Mouse (Mus musculus) lung, postnatal 25 days (tissue): ENCODE measurements around the gene Hpn.

Experiments
- DNase-seq: peaks from one replicate; pipeline ENCODE4 v3.0.0; 2022; ENCODE audit warnings: low spot score

Gene Hpn

DNA sequence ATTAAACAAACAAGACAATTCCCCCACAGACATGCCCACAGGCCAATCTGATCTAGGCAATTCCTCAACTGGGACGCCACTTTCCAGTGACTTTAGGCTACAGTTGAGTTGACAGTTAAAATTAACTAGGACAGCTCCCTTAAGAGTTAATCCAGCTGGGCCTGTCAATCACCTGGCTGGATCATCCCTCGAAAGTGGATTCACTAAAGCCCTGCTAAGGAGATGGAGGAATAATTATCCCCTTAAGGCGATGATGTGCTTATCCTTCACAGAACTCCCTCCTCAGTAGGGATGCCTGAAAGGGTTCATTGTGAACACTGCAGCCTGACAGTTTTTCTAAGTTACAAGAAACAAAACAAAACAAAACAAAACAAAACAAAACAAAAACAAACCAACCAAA, 34.5 kb downstream of the Hpn start:
- no peak for DNase-seq

DNA sequence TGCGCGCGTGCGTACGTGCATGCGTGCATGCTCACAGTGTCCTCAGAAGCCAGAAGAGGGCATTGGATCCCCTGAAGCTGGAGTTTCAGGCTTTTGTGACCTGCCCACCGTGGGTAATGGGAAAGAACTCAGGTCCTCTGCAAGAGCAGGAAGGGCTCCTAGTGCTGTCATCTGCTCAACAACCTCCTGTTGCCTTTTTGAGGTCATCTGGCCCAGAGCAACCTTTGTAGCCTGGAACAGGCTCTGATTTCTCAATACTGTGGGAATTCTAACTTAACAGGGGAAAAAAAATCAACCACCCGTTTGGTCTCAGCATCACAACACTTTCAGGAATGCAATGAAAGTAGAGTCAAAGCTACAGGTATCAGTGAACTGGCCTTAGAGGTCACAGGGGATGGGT, 35.4 kb downstream of the Hpn start:
- DNase-seq: no peak

DNA sequence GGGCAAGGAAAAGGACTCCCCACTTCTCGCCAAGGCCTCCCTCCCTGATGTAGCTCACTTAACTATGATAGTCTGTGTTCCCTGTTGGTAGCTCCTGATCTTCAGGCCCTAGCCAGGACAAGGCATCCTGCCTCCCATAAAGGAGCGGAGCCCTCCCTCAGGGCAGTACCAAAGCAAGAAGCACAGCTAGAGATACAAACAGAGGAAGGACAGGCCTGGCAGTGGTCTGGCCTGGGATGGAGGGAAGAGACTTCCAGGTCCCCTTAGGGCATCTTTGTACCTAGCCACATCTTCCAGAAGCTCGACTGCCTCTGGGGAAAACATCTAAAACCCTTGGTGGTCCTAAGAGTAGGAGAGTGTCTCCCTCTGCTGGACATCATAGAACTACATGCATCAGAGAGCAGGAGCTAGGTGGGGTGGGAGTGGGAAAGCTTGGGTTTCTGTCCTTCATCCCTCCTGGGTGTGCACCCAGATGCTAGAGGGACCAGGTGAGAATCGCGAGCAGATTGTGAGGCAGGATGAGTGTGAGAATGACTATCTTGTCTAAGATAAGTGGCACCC, 37.1 kb downstream of the Hpn start:
- peak; percentile 43 for DNase-seq

DNA sequence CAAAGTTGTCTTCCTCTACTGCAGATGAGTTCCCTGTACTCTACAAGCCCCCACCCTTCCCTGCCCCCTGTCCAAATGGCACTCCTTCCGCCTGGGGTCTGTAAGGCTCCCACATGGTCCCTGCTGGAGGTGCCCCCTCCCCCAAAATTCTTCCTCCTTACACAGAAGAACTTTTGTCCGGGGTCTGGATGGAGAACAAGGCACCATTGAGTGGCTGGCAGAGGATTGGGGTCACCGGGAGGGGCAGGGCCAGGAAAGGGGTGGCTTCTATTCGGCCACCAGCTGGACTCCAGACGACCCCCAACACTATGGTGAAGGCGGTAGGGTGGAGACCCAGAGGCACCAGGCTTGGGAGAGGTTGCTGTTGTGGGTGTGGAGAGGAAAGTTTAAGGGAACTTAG, 37.6 kb downstream of the Hpn start:
- DNase-seq: no peak

DNA sequence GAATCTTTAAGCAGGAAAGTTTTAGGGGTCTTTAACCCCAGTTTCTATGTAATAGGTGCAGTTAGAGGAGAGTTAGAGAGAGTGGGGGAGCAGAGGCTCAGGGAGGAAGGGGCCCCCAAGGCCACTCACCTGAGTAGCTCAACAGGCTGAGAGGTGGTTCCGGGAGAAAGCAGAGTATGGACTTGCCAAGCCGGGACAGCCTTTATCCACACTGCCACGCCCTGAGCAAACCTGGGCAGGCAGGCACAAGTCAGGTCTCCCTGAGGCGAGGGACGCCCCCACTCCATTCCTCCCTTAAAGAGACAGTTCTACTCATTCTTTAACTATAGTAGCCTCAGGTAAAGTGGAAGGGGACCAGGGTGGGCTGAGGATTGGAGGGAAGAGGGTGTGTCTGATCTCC, 38.6 kb downstream of the Hpn start, which contains the start of gene Fxyd3:
Fxyd3 (minus strand) TSS at position 213 of the 400 bp plus-strand sequence.
- DNase-seq: no peak

DNA sequence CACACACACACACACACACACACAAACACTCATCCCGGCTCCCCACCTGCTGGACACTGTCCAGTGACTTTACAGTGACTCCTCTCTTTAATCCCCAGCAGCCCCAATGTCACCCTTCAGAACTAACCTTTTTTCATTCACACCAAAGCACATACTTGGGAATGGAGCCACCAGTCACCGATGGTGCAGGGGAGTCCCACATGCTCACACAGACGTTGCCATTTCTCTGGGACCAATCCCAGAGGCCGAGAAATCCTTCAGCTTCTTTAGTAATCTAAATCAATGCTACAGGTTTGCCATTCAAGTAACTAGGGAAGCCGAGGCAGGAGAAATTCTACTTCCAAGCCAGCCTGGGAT, 40.4 kb downstream of the Hpn start:
- DNase-seq: no peak

DNA sequence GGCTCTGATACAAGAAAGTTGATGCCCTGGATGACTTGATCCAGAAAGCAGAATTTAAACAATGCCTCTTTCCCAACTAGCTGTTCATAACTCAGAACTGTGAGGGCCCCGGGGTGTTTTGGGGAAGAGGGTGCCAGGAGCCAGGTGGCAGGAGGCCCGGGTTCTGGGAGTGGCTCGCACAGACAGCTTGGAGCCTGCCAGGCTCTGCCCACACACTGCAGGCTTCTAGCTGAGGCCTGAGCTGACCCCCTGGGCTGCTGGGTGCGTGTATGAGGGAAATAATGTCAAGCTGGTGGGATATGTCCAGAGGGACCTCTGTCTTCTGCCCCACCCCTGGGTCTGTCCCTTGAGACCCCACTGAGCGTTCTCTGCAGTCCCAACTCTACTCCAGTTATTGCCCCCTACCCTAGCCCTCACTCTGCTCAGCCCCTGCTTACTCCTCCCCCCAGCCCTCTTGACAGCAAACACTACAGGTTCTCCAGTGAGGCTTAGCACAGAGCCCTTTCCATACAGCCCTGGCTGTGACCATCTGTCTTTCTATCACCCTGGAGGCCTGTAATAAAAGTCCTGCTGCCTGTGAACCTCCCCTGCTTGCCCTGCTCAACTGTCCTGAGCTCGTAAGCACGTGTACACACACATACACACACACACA, 40.9 kb downstream of the Hpn start:
- DNase-seq: no peak

DNA sequence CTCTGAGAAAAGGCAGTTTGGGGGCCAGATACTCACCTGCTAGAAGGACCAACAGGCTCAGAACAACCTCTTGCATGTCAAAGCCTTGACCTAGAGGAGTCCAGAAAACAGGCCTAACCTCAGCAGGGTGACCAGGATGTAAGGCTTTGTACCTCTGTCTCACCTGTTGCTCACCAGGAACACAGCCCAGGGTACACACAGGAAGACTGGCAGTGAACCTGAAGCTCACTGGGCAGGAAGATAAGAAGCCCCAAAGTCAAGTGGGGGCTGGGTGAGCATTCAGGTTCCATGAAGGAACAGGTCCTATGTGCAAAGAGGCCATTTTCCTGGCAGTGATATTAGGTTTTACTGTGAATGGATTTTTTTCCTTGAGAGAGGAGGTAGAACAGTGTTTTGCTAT, 41.5 kb downstream of the Hpn start:
- no peak for DNase-seq

DNA sequence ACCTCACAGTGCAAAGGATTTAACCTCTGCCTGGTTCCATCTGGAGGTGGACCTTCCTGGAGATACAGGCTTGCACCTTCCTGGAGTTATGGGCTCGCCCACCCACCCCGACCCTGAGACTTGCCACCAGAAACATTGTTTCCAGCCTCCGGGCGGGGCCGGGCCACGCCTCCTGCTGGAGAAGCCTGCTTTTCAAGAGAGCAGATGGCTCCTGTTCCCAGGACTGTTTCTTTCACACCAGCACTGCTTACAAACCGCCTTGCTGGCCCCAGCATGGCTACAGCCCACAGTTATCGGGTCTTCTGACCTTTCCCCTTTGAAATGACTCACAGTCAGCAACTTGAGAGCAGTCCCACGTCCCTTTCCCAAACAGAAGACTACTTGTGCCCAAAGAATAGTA, 42.8 kb downstream of the Hpn start:
- no peak for DNase-seq

DNA sequence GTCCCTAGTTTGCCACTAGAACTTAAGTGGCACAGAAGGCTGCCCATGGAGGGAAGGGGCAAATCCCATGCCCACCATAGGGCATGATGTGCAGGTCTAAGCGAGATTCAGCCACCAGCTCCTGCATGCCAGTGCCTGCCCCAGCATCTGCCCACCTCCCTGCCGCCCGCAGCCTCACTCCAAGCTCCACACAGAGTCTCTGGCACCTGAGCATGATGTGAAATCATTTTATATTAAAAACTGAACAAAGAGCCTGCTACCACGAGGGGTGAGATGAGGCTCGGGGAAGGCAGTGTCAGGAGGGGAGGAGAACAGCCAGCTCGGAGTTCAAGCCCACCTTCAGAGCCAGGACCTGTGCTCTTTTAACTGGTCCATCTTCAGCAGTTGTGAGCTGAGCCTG, 44.8 kb downstream of the Hpn start:
- DNase-seq: no peak

DNA sequence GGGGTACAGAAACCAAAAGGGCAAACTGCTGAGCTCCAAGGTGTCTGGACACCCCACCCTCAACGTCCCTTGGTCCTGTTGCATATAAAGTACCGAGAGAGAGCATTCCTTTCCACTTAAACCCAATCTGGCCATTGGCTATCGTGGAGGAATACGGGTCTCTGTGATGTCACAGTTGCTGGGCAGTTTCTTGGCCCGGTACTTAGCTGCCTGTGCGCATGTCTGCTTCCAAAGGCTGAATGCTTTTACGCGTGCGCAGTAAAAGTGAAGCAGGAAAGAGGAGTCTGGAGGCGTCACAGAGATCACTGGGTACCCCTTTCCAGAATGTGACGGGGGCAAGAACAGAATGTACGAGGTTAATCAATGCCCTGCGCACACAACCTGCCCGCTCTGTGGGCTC, 45.6 kb downstream of the Hpn start:
- no peak for DNase-seq

DNA sequence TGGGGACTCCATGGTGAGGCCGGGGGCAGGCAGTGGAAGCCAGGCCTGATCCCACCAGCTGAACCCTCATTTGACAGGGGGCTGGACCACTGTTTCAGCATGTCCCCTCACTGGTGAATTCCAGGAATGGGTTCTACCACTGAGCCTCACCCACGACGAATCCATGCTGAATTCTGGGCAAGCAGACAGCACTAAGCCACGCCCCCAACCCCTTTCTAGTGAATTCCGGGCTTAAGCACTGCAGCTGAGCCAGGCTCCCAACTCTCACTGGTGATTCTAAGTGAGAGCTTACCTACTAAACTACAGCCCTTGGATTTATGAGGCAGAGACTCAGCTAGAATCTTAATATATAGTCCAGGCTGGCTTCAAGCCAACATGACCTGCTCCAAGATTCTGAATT, 47.3 kb downstream of the Hpn start:
- no peak for DNase-seq

DNA sequence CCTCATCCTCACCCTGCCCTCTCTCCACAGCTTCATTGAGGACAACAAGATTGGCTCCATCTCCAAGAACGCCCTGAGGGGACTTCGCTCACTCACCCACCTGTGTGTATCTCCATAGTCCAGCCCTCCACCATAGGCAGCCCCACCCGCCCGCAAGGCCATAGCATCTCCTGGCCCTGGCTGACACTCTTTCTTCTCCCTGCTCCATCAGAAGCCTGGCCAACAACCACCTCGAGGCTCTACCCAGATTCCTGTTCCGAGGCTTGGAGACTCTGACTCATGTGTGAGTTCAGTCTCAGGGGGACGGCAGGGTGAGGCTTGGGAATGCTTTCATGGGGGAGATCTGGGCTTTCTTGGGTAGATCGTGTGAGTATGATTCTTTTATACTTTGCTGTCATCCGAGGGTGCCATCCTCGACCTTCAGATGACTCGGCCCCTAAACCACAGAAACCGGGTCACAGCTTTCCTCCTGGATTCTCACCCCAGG, 52.0 kb downstream of the Hpn start:
- DNase-seq: no peak

DNA sequence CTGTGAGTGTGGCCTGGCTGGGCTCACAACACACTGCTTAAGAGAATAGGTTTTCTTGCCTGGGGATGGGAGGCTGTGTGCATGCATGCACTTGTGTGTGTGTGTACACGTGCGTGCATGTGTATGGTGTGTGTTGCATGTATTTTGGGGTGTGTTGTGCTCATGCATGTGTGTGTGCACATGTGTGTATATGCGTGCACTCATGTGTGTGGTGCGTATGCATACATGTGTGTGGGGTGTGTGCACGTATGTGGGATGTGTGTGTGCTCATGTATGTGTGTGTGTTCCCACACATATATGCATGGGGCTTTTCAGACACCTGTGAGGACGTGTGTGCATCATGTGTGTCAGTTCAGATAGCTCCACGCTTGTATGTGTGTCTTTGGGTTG, 54.5 kb downstream of the Hpn start:
- DNase-seq: no peak

DNA sequence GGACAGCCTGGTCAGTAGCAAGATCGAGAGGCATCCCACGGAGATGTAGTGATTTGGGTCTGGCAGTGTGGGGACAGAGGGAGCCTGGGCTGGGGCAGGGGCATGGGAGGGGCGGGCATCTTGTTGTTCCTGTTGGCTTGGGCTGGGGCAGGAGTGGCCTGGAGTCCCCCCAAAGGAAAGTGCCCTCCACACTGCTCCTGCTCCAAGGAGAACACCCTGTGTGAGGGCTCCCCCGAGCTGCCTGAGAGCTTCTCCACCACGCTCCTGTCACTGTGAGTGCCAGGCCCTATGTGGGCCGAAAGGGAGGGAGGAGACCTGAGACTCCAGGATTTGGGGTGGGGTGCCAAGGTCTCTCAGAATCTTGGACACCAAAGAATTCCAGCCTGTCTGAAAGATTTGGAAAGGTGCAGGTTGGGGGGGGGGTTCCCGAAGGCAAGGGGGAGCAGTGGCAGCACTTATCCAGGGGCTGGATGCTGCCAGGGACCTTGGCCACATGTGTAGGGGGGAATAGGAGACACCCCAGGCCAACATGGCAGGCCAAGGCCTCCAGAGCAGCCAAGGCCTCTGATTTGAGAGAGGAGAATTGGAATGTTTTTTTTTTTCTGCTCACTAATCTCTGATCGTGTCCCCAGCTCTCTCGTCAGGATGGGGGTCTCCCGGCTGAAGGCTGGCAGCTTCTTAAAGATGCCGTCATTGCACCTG, 55.0 kb downstream of the Hpn start:
- DNase-seq: no peak

DNA sequence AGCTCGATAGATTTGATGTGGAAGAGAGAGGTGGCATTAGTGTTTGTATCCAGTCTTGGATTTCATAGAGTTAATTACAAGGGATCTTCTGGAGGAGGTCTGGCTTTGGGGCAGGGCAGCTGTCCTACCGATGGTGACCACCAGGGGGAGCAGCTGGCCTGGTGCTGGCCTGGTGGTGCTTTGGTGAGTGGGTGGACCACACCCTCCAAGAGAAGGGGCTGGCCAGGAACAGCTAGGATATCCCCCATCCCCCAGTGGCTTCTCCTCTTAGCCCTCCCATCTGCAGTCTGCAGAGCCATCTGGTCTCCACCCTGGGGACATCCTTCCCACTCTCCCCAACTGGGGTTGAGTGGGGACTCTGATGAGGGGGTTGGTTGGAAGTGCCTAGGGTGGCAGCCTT, 56.0 kb downstream of the Hpn start, which contains the start of gene Lgi4:
Lgi4 (plus strand) TSS at position 235 of the 400 bp plus-strand sequence.
- DNase-seq: peak; percentile 88

DNA sequence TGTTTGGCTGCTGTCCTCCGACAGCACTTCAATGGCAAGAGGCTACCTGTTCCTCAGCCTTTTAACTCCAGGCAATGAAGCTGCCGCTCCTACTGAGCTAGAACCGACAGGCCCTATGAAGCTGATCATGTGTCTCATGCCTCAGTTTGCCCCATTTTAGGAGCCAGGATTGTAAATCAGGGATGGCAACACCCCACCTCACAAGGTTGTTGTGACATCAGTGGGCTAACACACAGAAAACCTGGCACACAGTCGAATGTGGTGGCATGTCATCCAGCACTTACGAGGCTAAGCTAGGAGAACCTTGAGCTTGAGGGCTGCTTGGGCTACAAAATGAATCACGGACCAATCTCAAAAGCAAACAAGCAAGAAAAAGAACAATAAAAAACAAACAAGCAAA, 56.9 kb downstream of the Hpn start:
- DNase-seq: no peak

DNA sequence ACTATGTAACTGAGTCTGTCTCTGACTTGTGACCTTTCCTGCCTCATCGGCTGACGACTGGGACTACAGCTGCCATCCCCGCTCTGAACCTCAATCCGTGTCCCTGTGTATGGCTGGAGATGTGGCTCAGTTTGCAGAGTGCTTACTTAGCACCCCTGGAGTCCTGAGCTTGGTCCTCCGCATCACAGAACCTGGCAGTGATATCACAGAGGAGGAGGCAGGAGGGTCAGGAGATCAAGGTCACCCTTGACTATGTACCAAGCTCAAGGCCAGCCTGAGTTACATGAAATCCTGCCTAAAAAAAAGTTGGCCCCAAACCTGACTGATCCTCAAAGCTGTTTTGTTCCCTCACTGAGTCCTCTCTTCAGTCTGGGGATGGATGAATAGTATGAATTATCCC, 57.4 kb downstream of the Hpn start:
- no peak for DNase-seq

DNA sequence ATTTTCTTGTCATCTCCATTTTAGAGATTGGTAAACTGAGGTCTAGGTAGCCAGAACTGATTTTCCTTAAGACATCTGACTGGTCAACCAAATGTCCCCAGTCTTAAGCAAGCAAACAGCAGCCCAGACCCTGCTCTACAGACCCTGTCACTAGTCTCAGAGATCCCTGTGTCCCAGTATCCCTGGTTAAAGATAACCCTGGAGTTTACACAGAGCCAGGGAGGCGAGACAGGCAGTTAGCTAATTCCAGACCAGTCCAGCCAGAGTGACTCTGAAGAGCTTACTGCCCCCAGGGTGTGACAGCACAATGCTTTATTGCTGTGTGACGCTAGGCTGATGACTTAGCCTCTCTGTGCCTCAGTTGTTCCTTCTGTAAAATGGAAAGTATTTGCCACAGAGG, 58.0 kb downstream of the Hpn start, which contains the start of gene Fxyd1:
Fxyd1 (minus strand) TSS at position 129 of the 400 bp plus-strand sequence.
- no peak for DNase-seq

DNA sequence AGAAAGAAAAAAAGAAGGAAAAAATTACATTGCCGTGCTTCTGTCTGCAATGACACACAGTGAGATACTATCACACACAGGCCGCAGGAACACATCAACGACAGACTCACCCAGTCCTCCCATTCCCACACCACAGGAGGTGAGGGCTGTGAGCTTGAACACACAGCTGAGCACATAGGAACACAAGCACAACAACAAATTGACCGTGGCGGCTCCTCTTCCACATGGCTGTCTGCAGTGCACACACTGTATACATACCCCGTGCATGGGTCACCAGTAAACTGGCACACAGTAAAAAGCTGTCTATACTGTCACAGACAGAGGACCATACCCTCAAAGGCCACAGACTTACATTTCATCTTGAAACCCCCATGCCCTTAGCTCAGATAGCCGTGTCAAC, 58.6 kb downstream of the Hpn start:
- DNase-seq: no peak

DNA sequence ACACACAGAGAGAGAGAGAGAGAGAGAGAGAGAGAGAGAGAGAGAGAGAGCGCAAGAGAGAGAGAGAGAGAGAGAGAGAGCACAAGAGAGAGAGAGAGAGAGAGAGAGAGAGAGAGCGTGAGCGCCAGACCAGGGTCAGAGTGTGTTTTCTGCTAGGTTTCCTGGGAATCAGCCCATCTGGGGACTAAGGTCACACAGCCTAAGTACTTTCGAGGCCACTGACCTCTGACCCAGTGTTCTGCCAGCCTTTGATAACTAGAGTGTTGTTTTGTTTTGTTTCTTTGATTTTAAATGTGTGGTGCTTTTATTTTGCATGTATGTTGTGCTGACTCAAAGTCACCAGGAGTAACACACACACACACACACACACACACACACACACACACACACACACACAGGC, 59.2 kb downstream of the Hpn start:
- DNase-seq: peak; percentile 41

DNA sequence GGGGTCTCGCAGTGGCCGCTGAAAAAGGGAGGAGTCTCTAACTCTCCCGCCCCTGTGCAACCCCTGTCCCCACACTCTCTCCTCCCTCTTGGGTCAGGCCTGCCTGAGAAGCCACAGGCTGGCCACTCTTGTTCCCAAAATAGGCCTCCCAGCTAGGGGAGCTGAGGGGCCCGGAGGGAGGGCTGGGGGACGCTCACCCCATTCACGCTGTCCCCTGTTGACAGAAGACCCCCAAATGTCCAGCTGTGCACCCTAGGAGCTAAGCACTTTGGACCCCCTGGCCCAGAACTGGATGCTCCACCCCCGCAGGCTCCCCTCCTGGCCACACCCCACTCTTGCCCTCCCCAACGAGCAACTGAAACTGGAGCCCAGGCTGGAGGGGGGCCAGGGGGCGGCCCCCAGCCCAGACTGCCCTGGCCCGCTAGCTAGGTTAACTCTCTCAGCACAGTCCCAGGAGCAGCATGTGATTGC, 59.7 kb downstream of the Hpn start:
- DNase-seq: peak; percentile 68

DNA sequence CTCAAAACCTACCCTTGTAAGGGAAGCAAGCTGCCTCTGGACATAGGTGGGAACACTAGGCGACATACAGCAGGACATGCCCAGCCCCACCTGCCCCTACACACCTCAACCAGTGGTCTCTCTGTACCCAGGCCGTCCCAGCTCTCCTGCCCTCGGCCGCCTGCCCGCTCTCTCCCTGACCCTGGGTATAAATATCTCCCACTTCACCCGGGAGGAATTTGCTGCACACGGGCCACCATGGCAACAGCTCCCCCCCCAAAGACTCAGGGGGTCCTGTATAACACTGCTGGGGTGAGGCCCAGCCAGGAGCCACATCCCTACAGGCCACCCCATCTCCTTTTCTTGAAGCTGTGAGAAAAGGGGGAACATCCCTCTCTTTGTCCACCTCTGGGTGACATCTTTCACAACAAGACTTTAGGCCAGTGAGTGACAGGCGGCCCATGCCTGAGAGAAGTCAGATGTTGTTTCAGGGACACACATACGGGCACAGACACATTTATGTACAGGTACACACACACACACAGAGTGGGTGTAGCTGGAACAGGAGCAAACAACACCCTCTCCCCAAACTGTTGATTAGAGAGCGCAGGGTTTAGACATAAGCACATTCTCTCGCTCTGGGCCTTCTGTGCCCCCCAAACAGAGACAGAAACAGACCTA, 60.3 kb downstream of the Hpn start:
- DNase-seq: no peak
